Mouse (Mus musculus): ENCODE data around the gene Lrcol1. TPM values are rescaled to one million over a fixed set of nuclear protein-coding genes. Genes with fewer than 3 reads are reported as not detected.

Lrcol1 gene
- polyA plus RNA-seq, 1 experiment from 2014 or later = not detected

GRCm38 (mm10) chr5:110347006-110347405 is 2.5 kb downstream of the Lrcol1 start:
- ATAC-seq (ENCODE audit: low FRiP score) = no peak
- Histone ChIP-seq H3K4me1 (replicated peaks; ENCODE audit: control insufficient read depth, insufficient read depth, low read length) (no peaks in the 10 kb centered on the region), H3K27ac (ENCODE audit: low read depth, low read length) (no peak overlapping the region), H3K9me3 (ENCODE audit: control insufficient read depth, low read length) (no peaks in the 10 kb centered on the region), H3K4me3 (ENCODE audit: low read depth, low read length) (no peak overlapping the region), H3K4me2 (replicated peaks; ENCODE audit: low read depth, low read length) (no peak overlapping the region), H3K27me3 (ENCODE audit: control insufficient read depth, insufficient read depth, low read length) (peaks cover 9% of the 10 kb centered on the region), H3K9ac (ENCODE audit: low read depth, low read length) (no peak overlapping the region), H3K36me3 (ENCODE audit: control insufficient read depth, insufficient read depth, low read length) (no peaks in the 10 kb centered on the region)
- no peak for DNase-seq (ENCODE audit: low spot score)
- WGBS = 85% methylated on average over 8 of the region's 8 CpGs

- peak; percentile 66 for DNase-seq (ENCODE audit: low spot score)
- WGBS = 20% methylated on average over 7 of the region's 7 CpGs
- no peak overlapping the region for H3K4me3 ChIP-seq (ENCODE audit: low read depth, low read length)
Observed at GRCm38 (mm10) chr5:110354716-110355115, 10.2 kb downstream of the Lrcol1 start.

GRCm38 (mm10) chr5:110357531-110358179 is 13.1 kb downstream of the Lrcol1 start:
- no peak overlapping the region for H3K4me3 ChIP-seq (ENCODE audit: low read depth, low read length)
- H3K4me1 ChIP-seq (replicated peaks; ENCODE audit: control insufficient read depth, insufficient read depth, low read length) = no peaks in the 10 kb centered on the region
- no peak overlapping the region for H3K4me2 ChIP-seq (replicated peaks; ENCODE audit: low read depth, low read length)
- no peak overlapping the region for H3K9ac ChIP-seq (ENCODE audit: low read depth, low read length)
- ATAC-seq (ENCODE audit: low FRiP score) = peak; percentile 65; the same call in 1 of the 2 replicates
- H3K27ac ChIP-seq (ENCODE audit: low read depth, low read length) = no peak overlapping the region
- H3K36me3 ChIP-seq (ENCODE audit: control insufficient read depth, insufficient read depth, low read length) = no peaks in the 10 kb centered on the region
- no peaks in the 10 kb centered on the region for H3K27me3 ChIP-seq (ENCODE audit: control insufficient read depth, insufficient read depth, low read length)
- H3K9me3 ChIP-seq (ENCODE audit: control insufficient read depth, low read length) = no peaks in the 10 kb centered on the region
- WGBS = 41% methylated on average over 9 of the region's 9 CpGs
- peak; percentile 93 for DNase-seq (ENCODE audit: low spot score)

More at GRCm38 (mm10) chr5:110354716-110355115, 10.2 kb downstream of the Lrcol1 start:
- H3K27me3 ChIP-seq (ENCODE audit: control insufficient read depth, insufficient read depth, low read length) = no peaks in the 10 kb centered on the region
- H3K9me3 ChIP-seq (ENCODE audit: control insufficient read depth, low read length) = no peaks in the 10 kb centered on the region
- no peak overlapping the region for H3K4me2 ChIP-seq (replicated peaks; ENCODE audit: low read depth, low read length)
- H3K4me1 ChIP-seq (replicated peaks; ENCODE audit: control insufficient read depth, insufficient read depth, low read length) = no peaks in the 10 kb centered on the region
- peak; percentile 31; the same call in 1 of the 2 replicates for ATAC-seq (ENCODE audit: low FRiP score)
- H3K27ac ChIP-seq (ENCODE audit: low read depth, low read length) = no peak overlapping the region
- no peaks in the 10 kb centered on the region for H3K36me3 ChIP-seq (ENCODE audit: control insufficient read depth, insufficient read depth, low read length)
- no peak overlapping the region for H3K9ac ChIP-seq (ENCODE audit: low read depth, low read length)

- Histone ChIP-seq H3K36me3 (ENCODE audit: control insufficient read depth, insufficient read depth, low read length) (no peaks in the 10 kb centered on the region), H3K9ac (ENCODE audit: low read depth, low read length) (no peak overlapping the region), H3K9me3 (ENCODE audit: control insufficient read depth, low read length) (no peaks in the 10 kb centered on the region), H3K4me1 (replicated peaks; ENCODE audit: control insufficient read depth, insufficient read depth, low read length) (peaks cover 5% of the 10 kb centered on the region; the same call in 1 of the 2 replicates), H3K4me3 (ENCODE audit: low read depth, low read length) (no peak overlapping the region), H3K27ac (ENCODE audit: low read depth, low read length) (no peak overlapping the region), H3K4me2 (replicated peaks; ENCODE audit: low read depth, low read length) (no peak overlapping the region), H3K27me3 (ENCODE audit: control insufficient read depth, insufficient read depth, low read length) (peaks cover 7% of the 10 kb centered on the region; the same call in 1 of the 2 replicates)
- ATAC-seq (ENCODE audit: low FRiP score) (no peak), DNase-seq (ENCODE audit: low spot score) (no peak)
- WGBS = 89% methylated on average over 6 of the region's 6 CpGs
Observed at GRCm38 (mm10) chr5:110361465-110361864, 16.9 kb downstream of the Lrcol1 start.

GRCm38 (mm10) chr5:110362813-110363178 is 18.3 kb downstream of the Lrcol1 start:
- ATAC-seq (ENCODE audit: low FRiP score) = peak; percentile 46; the same call in 1 of the 2 replicates
- Histone ChIP-seq H3K9ac (ENCODE audit: low read depth, low read length) (peak overlapping the region; percentile 61), H3K27ac (ENCODE audit: low read depth, low read length) (no peak overlapping the region), H3K4me1 (replicated peaks; ENCODE audit: control insufficient read depth, insufficient read depth, low read length) (peaks cover 5% of the 10 kb centered on the region; the same call in 1 of the 2 replicates), H3K4me2 (replicated peaks; ENCODE audit: low read depth, low read length) (peak overlapping the region; percentile 95), H3K27me3 (ENCODE audit: control insufficient read depth, insufficient read depth, low read length) (peaks cover 7% of the 10 kb centered on the region; the same call in 1 of the 2 replicates), H3K4me3 (ENCODE audit: low read depth, low read length) (peak overlapping the region; percentile 39), H3K36me3 (ENCODE audit: control insufficient read depth, insufficient read depth, low read length) (no peaks in the 10 kb centered on the region), H3K9me3 (ENCODE audit: control insufficient read depth, low read length) (no peaks in the 10 kb centered on the region)
- DNase-seq (ENCODE audit: low spot score) = no peak
- WGBS = under 1% methylated on average over 28 of the region's 28 CpGs

GRCm38 (mm10) chr5:110363179-110363821 is 18.8 kb downstream of the Lrcol1 start:
- Histone ChIP-seq H3K27ac (ENCODE audit: low read depth, low read length) (no peak overlapping the region), H3K9ac (ENCODE audit: low read depth, low read length) (peak overlapping the region; percentile 61), H3K4me1 (replicated peaks; ENCODE audit: control insufficient read depth, insufficient read depth, low read length) (peaks cover 5% of the 10 kb centered on the region; the same call in 1 of the 2 replicates), H3K36me3 (ENCODE audit: control insufficient read depth, insufficient read depth, low read length) (no peaks in the 10 kb centered on the region), H3K9me3 (ENCODE audit: control insufficient read depth, low read length) (no peaks in the 10 kb centered on the region), H3K27me3 (ENCODE audit: control insufficient read depth, insufficient read depth, low read length) (peaks cover 7% of the 10 kb centered on the region; the same call in 1 of the 2 replicates), H3K4me3 (ENCODE audit: low read depth, low read length) (peak overlapping the region; percentile 39), H3K4me2 (replicated peaks; ENCODE audit: low read depth, low read length) (peak overlapping the region; percentile 95)
- peak; percentile 79 for ATAC-seq (ENCODE audit: low FRiP score)
- 2% methylated on average over 64 of the region's 72 CpGs for WGBS
- peak; percentile 90 for DNase-seq (ENCODE audit: low spot score)

GRCm38 (mm10) chr5:110363822-110364545 is 19.5 kb downstream of the Lrcol1 start:
- Histone ChIP-seq H3K4me1 (replicated peaks; ENCODE audit: control insufficient read depth, insufficient read depth, low read length) (peaks cover 5% of the 10 kb centered on the region; the same call in 1 of the 2 replicates), H3K4me2 (replicated peaks; ENCODE audit: low read depth, low read length) (peak overlapping the region; percentile 95), H3K36me3 (ENCODE audit: control insufficient read depth, insufficient read depth, low read length) (no peaks in the 10 kb centered on the region), H3K27me3 (ENCODE audit: control insufficient read depth, insufficient read depth, low read length) (peaks cover 7% of the 10 kb centered on the region; the same call in 1 of the 2 replicates), H3K27ac (ENCODE audit: low read depth, low read length) (0 out of 2 replicates have a peak overlapping the region, but pooled peaks have one; percentile 7), H3K9ac (ENCODE audit: low read depth, low read length) (peak overlapping the region; percentile 61), H3K9me3 (ENCODE audit: control insufficient read depth, low read length) (no peaks in the 10 kb centered on the region), H3K4me3 (ENCODE audit: low read depth, low read length) (no peak overlapping the region)
- WGBS = 34% methylated on average over 11 of the region's 11 CpGs
- ATAC-seq (ENCODE audit: low FRiP score) (no peak), DNase-seq (ENCODE audit: low spot score) (peak; percentile 28)

- peak; percentile 46 for ATAC-seq (ENCODE audit: low FRiP score)
- H3K36me3 ChIP-seq (ENCODE audit: control insufficient read depth, insufficient read depth, low read length) = peaks cover 7% of the 10 kb centered on the region; the same call in 1 of the 2 replicates
Observed at GRCm38 (mm10) chr5:110376802-110377433, 32.4 kb downstream of the Lrcol1 start.

More at GRCm38 (mm10) chr5:110376802-110377433, 32.4 kb downstream of the Lrcol1 start:
- Histone ChIP-seq H3K4me1 (replicated peaks; ENCODE audit: control insufficient read depth, insufficient read depth, low read length) (peaks cover 3% of the 10 kb centered on the region; the same call in 1 of the 2 replicates), H3K9me3 (ENCODE audit: control insufficient read depth, low read length) (no peaks in the 10 kb centered on the region), H3K27ac (ENCODE audit: low read depth, low read length) (0 out of 2 replicates have a peak overlapping the region, but pooled peaks have one; percentile 3), H3K4me3 (ENCODE audit: low read depth, low read length) (no peak overlapping the region), H3K27me3 (ENCODE audit: control insufficient read depth, insufficient read depth, low read length) (no peaks in the 10 kb centered on the region), H3K4me2 (replicated peaks; ENCODE audit: low read depth, low read length) (no peak overlapping the region), H3K9ac (ENCODE audit: low read depth, low read length) (no peak overlapping the region)
- 52% methylated on average over 8 of the region's 8 CpGs for WGBS
- DNase-seq (ENCODE audit: low spot score) = peak; percentile 88
